Mouse (Mus musculus): Measurements from ENCODE around the gene Med4. TPM values are rescaled to one million over a fixed set of nuclear protein-coding genes. Genes with fewer than 3 reads are reported as not detected.

The Med4 gene
- polyA plus RNA-seq, 1 experiment from 2014 or later = 105 TPM

- no peaks in the 10 kb centered on the region for H3K9me3 ChIP-seq (ENCODE audit: control insufficient read depth, low read length)
- H3K4me3 ChIP-seq (ENCODE audit: low read depth, low read length) = no peak overlapping the region
- 84% methylated on average over 7 of the region's 7 CpGs for WGBS
- H3K4me1 ChIP-seq (ENCODE audit: control insufficient read depth, insufficient read depth, low read length) = no peaks in the 10 kb centered on the region
- no peak overlapping the region for H3K9ac ChIP-seq (ENCODE audit: low read length)
- no peak overlapping the region for H3K27ac ChIP-seq (ENCODE audit: low read depth, low read length)
- DNase-seq (ENCODE audit: low spot score, missing footprints) = no peak
- no peaks in the 10 kb centered on the region for H3K27me3 ChIP-seq (ENCODE audit: control insufficient read depth, insufficient read depth, low read length)
- H3K36me3 ChIP-seq (ENCODE audit: control insufficient read depth, insufficient read depth, low read length) = no peaks in the 10 kb centered on the region
- ATAC-seq (ENCODE audit: low FRiP score) = no peak
- H3K4me2 ChIP-seq = no peak overlapping the region
Observed at GRCm38 (mm10) chr14:73475506-73475905, 34.3 kb upstream of the Med4 start.

GRCm38 (mm10) chr14:73476361-73476934 is 33.4 kb upstream of the Med4 start:
- no peak overlapping the region for H3K9ac ChIP-seq (ENCODE audit: low read length)
- H3K27ac ChIP-seq (ENCODE audit: low read depth, low read length) = no peak overlapping the region
- no peaks in the 10 kb centered on the region for H3K36me3 ChIP-seq (ENCODE audit: control insufficient read depth, insufficient read depth, low read length)
- no peaks in the 10 kb centered on the region for H3K27me3 ChIP-seq (ENCODE audit: control insufficient read depth, insufficient read depth, low read length)
- H3K9me3 ChIP-seq (ENCODE audit: control insufficient read depth, low read length) = no peaks in the 10 kb centered on the region
- ATAC-seq (ENCODE audit: low FRiP score) (0 out of 2 replicates have a peak, but pooled peaks have one; percentile 58), DNase-seq (ENCODE audit: low spot score, missing footprints) (no peak)
- no peak overlapping the region for H3K4me2 ChIP-seq
- no peak overlapping the region for H3K4me3 ChIP-seq (ENCODE audit: low read depth, low read length)
- no peaks in the 10 kb centered on the region for H3K4me1 ChIP-seq (ENCODE audit: control insufficient read depth, insufficient read depth, low read length)
- WGBS = 79% methylated on average over 8 of the region's 8 CpGs

GRCm38 (mm10) chr14:73477077-73477476 is 32.7 kb upstream of the Med4 start:
- H3K36me3 ChIP-seq (ENCODE audit: control insufficient read depth, insufficient read depth, low read length) = no peaks in the 10 kb centered on the region
- WGBS = 93% methylated on average over 10 of the region's 10 CpGs
- no peaks in the 10 kb centered on the region for H3K9me3 ChIP-seq (ENCODE audit: control insufficient read depth, low read length)
- H3K4me3 ChIP-seq (ENCODE audit: low read depth, low read length) = no peak overlapping the region
- no peak overlapping the region for H3K9ac ChIP-seq (ENCODE audit: low read length)
- H3K27ac ChIP-seq (ENCODE audit: low read depth, low read length) = no peak overlapping the region
- H3K4me2 ChIP-seq = no peak overlapping the region
- H3K4me1 ChIP-seq (ENCODE audit: control insufficient read depth, insufficient read depth, low read length) = no peaks in the 10 kb centered on the region
- H3K27me3 ChIP-seq (ENCODE audit: control insufficient read depth, insufficient read depth, low read length) = no peaks in the 10 kb centered on the region
- ATAC-seq (ENCODE audit: low FRiP score) (no peak), DNase-seq (ENCODE audit: low spot score, missing footprints) (no peak)

- Histone ChIP-seq H3K27ac (ENCODE audit: low read depth, low read length) (no peak overlapping the region), H3K36me3 (ENCODE audit: control insufficient read depth, insufficient read depth, low read length) (no peaks in the 10 kb centered on the region), H3K4me3 (ENCODE audit: low read depth, low read length) (no peak overlapping the region), H3K9ac (ENCODE audit: low read length) (no peak overlapping the region), H3K4me2 (no peak overlapping the region), H3K27me3 (ENCODE audit: control insufficient read depth, insufficient read depth, low read length) (no peaks in the 10 kb centered on the region), H3K9me3 (ENCODE audit: control insufficient read depth, low read length) (no peaks in the 10 kb centered on the region), H3K4me1 (ENCODE audit: control insufficient read depth, insufficient read depth, low read length) (no peaks in the 10 kb centered on the region)
- ATAC-seq (ENCODE audit: low FRiP score) = no peak
- no peak for DNase-seq (ENCODE audit: low spot score, missing footprints)
- WGBS = 85% methylated on average over 3 of the region's 3 CpGs
Observed at GRCm38 (mm10) chr14:73478321-73478720, 31.5 kb upstream of the Med4 start.

DNA sequence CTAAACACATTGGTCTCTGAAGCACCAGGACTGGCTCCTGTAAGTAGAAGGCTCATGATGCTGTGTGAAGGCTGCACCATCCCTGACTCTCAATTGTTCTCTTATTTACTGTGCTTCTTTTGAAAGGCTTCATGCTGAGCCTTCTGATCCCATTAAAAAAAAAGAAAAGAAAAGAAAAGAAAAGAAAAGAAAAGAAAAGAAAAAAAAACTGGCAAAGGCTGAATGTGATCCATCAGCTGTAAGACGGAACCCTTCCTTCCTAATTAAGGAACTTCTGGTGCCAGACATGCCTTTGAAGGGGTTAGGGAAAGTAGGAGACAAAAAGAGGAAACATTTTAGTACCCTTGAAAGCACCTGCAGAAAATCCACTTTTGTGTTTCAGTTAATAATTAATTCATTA is 30.1 kb upstream of the Med4 start:
- no peak overlapping the region for H3K4me3 ChIP-seq (ENCODE audit: low read depth, low read length)
- WGBS = 28% methylated on average over 1 of the region's 1 CpGs
- no peak overlapping the region for H3K9ac ChIP-seq (ENCODE audit: low read length)
- H3K4me2 ChIP-seq = no peak overlapping the region
- no peaks in the 10 kb centered on the region for H3K9me3 ChIP-seq (ENCODE audit: control insufficient read depth, low read length)
- no peak overlapping the region for H3K27ac ChIP-seq (ENCODE audit: low read depth, low read length)
- no peaks in the 10 kb centered on the region for H3K36me3 ChIP-seq (ENCODE audit: control insufficient read depth, insufficient read depth, low read length)
- no peak for ATAC-seq (ENCODE audit: low FRiP score)
- DNase-seq (ENCODE audit: low spot score, missing footprints) = no peak
- H3K27me3 ChIP-seq (ENCODE audit: control insufficient read depth, insufficient read depth, low read length) = no peaks in the 10 kb centered on the region
- no peaks in the 10 kb centered on the region for H3K4me1 ChIP-seq (ENCODE audit: control insufficient read depth, insufficient read depth, low read length)

DNA sequence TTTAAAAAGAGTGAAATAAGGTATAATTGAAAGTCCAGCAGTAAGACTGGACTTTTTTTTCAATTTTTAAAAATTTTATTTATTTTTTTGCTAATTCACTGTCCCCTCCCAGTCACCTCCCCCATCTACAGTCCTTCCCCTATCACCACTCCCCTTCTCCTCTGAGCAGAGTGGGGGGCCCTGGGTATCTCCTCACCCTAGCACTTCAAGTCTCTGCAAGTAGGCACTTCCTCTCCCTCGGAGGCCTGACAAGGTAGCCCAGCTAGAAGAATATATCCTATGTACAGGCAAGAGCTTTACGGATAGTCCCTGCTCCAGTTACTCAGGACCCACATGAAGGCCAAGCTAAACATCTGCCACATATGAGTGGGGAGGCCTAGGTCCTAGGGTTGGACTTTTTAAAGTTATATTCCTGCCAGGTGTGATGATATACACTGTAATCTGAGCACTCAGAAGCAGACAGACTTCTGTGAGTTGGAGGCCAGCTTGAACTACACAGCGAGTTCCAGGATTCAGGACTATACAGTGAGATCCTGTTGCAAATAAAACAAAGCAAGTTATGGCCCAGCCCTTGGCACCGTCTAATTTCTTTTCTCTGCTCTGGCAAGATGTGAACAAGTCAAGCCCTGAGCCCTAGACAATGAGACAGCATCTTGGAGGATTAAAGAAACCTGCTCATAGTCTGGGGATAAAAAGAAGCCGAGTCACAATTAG is 26.2 kb upstream of the Med4 start:
- Histone ChIP-seq H3K27ac (ENCODE audit: low read depth, low read length) (no peak overlapping the region), H3K9me3 (ENCODE audit: control insufficient read depth, low read length) (no peaks in the 10 kb centered on the region), H3K27me3 (ENCODE audit: control insufficient read depth, insufficient read depth, low read length) (no peaks in the 10 kb centered on the region), H3K4me1 (ENCODE audit: control insufficient read depth, insufficient read depth, low read length) (no peaks in the 10 kb centered on the region), H3K36me3 (ENCODE audit: control insufficient read depth, insufficient read depth, low read length) (no peaks in the 10 kb centered on the region), H3K9ac (ENCODE audit: low read length) (no peak overlapping the region), H3K4me3 (ENCODE audit: low read depth, low read length) (no peak overlapping the region), H3K4me2 (no peak overlapping the region)
- 81% methylated on average over 5 of the region's 5 CpGs for WGBS
- DNase-seq (ENCODE audit: low spot score, missing footprints) (no peak), ATAC-seq (ENCODE audit: low FRiP score) (no peak)

GRCm38 (mm10) chr14:73484366-73485110 is 25.3 kb upstream of the Med4 start:
- no peak for DNase-seq (ENCODE audit: low spot score, missing footprints)
- ATAC-seq (ENCODE audit: low FRiP score) = no peak
- Histone ChIP-seq H3K27me3 (ENCODE audit: control insufficient read depth, insufficient read depth, low read length) (no peaks in the 10 kb centered on the region), H3K4me3 (ENCODE audit: low read depth, low read length) (no peak overlapping the region), H3K36me3 (ENCODE audit: control insufficient read depth, insufficient read depth, low read length) (no peaks in the 10 kb centered on the region), H3K9me3 (ENCODE audit: control insufficient read depth, low read length) (no peaks in the 10 kb centered on the region), H3K27ac (ENCODE audit: low read depth, low read length) (no peak overlapping the region), H3K4me2 (no peak overlapping the region), H3K4me1 (ENCODE audit: control insufficient read depth, insufficient read depth, low read length) (no peaks in the 10 kb centered on the region), H3K9ac (ENCODE audit: low read length) (no peak overlapping the region)
- WGBS = 53% methylated on average over 3 of the region's 3 CpGs

GRCm38 (mm10) chr14:73486641-73487040 is 23.2 kb upstream of the Med4 start:
- 89% methylated on average over 5 of the region's 5 CpGs for WGBS

DNA sequence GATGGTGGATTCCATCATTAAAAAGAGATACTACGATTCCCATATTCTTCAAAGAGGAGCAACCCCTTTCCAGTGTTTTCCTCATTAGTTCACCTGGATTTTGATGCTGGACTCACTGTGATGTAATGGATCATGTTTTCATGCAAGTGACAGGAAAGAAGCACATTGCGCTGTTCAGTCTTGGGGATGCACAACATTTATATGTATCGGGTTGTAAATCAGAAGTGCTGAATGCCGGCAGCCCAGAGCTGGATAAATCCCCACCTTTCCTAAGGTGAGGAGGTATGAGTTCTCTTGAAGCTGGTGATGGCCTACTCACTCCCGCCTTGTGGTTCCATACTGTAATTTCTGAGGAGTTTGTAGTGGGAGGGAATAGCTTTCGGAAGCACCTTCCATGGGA is 16.5 kb upstream of the Med4 start:
- Histone ChIP-seq H3K36me3 (ENCODE audit: control insufficient read depth, insufficient read depth, low read length) (no peaks in the 10 kb centered on the region), H3K9ac (ENCODE audit: low read length) (no peak overlapping the region), H3K4me2 (no peak overlapping the region), H3K9me3 (ENCODE audit: control insufficient read depth, low read length) (no peaks in the 10 kb centered on the region), H3K27ac (ENCODE audit: low read depth, low read length) (no peak overlapping the region), H3K27me3 (ENCODE audit: control insufficient read depth, insufficient read depth, low read length) (no peaks in the 10 kb centered on the region), H3K4me1 (ENCODE audit: control insufficient read depth, insufficient read depth, low read length) (no peaks in the 10 kb centered on the region), H3K4me3 (ENCODE audit: low read depth, low read length) (no peak overlapping the region)
- DNase-seq (ENCODE audit: low spot score, missing footprints) (no peak), ATAC-seq (ENCODE audit: low FRiP score) (no peak)
- WGBS = 92% methylated on average over 6 of the region's 6 CpGs

More at GRCm38 (mm10) chr14:73486641-73487040, 23.2 kb upstream of the Med4 start:
- H3K4me1 ChIP-seq (ENCODE audit: control insufficient read depth, insufficient read depth, low read length) = no peaks in the 10 kb centered on the region
- no peak overlapping the region for H3K4me3 ChIP-seq (ENCODE audit: low read depth, low read length)
- H3K9ac ChIP-seq (ENCODE audit: low read length) = no peak overlapping the region
- no peaks in the 10 kb centered on the region for H3K9me3 ChIP-seq (ENCODE audit: control insufficient read depth, low read length)
- no peak for ATAC-seq (ENCODE audit: low FRiP score)
- H3K36me3 ChIP-seq (ENCODE audit: control insufficient read depth, insufficient read depth, low read length) = no peaks in the 10 kb centered on the region
- no peak for DNase-seq (ENCODE audit: low spot score, missing footprints)
- no peaks in the 10 kb centered on the region for H3K27me3 ChIP-seq (ENCODE audit: control insufficient read depth, insufficient read depth, low read length)
- no peak overlapping the region for H3K27ac ChIP-seq (ENCODE audit: low read depth, low read length)
- H3K4me2 ChIP-seq = no peak overlapping the region
